Mouse (Mus musculus) CH12.LX (cell line): ENCODE measurements around the gene Adarb1.

Experiments used
- CTCF ChIP-seq, 2 experiments: IDR thresholded peaks in 1 of 2; conservative IDR thresholded peaks in 1 of 2; 2 replicates each; pipeline ENCODE4 v1.5.1; 2011 to 2012; ENCODE audit warnings: low read depth in 2 of 2, low read length in 2 of 2, improper control_type of control experiment in 1 of 2, inconsistent platforms in 1 of 2, mild to moderate bottlenecking in 1 of 2, moderate library complexity in 1 of 2
- ELF1 ChIP-seq: IDR thresholded peaks from 2 replicates; pipeline ENCODE4 v1.6.1; 2014; ENCODE audit warnings: low read depth, mild to moderate bottlenecking, inconsistent platforms, low read length, improper control_type of control experiment
- JUND ChIP-seq: conservative IDR thresholded peaks from 2 replicates; pipeline ENCODE4 v1.6.1; 2011; ENCODE audit warnings: low read depth, low read length, improper control_type of control experiment
- KAT2A ChIP-seq: IDR thresholded peaks from 2 replicates; pipeline ENCODE4 v1.6.1; 2012; ENCODE audit warnings: low read length, improper control_type of control experiment, inconsistent platforms; ENCODE audit not compliant: insufficient replicate concordance
- MEF2A ChIP-seq: IDR thresholded peaks from 2 replicates; pipeline ENCODE4 v1.6.1; 2014; ENCODE audit warnings: low read depth, mild to moderate bottlenecking, inconsistent platforms, low read length, improper control_type of control experiment, borderline replicate concordance
- POLR2A ChIP-seq: IDR thresholded peaks from 2 replicates; pipeline ENCODE4 v1.6.1; 2011; ENCODE audit warnings: low read depth, mild to moderate bottlenecking, improper control_type of control experiment, low read length
- POLR2AphosphoS2 ChIP-seq: IDR thresholded peaks from 2 replicates; pipeline ENCODE4 v1.6.1; 2011; ENCODE audit warnings: low read depth, low read length, improper control_type of control experiment
- USF1 ChIP-seq: IDR thresholded peaks from 2 replicates; pipeline ENCODE4 v1.6.1; 2014; ENCODE audit warnings: low read depth, mild to moderate bottlenecking, inconsistent platforms, low read length, improper control_type of control experiment
- ZMIZ1 ChIP-seq: IDR thresholded peaks from 2 replicates; pipeline ENCODE4 v1.6.1; 2012; ENCODE audit warnings: low read depth, mild to moderate bottlenecking, inconsistent platforms, low read length, improper control_type of control experiment
- ZNF384 ChIP-seq: IDR thresholded peaks from 2 replicates; pipeline ENCODE4 v1.6.1; 2012; ENCODE audit warnings: low read depth, low read length, improper control_type of control experiment, inconsistent platforms

GRCm38 (mm10) chr10:77304362-77304761 is 113.7 kb downstream of the Adarb1 start:
- no peak for TF ChIP-seq POLR2AphosphoS2
- no peak for TF ChIP-seq CTCF (conservative IDR thresholded peaks at IDR 0.05 in 1 of 2, IDR thresholded peaks at IDR 0.05 in 1 of 2; ENCODE audit: low read depth in 2 of 2, low read length in 2 of 2)
- no peak for TF ChIP-seq JUND
- TF ChIP-seq USF1 = no peak
- no peak for TF ChIP-seq KAT2A
- TF ChIP-seq MEF2A = no peak
- no peak for TF ChIP-seq POLR2A
- no peak for TF ChIP-seq ZMIZ1
- TF ChIP-seq ELF1 = no peak
- TF ChIP-seq ZNF384 = no peak
